Mouse (Mus musculus): ENCODE results near the gene Flg. TPM values are rescaled to one million over a fixed set of nuclear protein-coding genes. Genes with fewer than 3 reads are reported as not detected.

Gene Flg
- total and polyA plus RNA-seq, 2 experiments from 2014 or later: not detected

DNA sequence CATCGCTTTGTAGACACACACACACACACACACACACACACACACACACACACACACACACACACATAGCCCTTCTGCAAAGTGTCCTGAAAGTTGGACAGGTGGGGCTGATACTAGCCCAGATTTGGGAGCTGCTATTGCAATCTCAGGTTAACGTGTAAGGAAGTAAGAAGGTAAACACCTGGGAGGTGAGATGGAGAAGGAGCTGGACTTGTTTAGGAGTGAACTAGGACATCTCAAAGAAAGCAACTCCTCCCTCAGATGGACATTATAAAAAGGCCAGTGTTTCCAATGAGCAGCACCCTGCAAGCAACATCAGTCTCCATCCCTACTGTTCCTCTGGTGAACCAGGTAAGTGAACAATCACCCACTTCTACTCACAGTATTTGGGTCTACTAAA lies 46.1 kb downstream of the Flg start, which contains the start of gene Hrnr:
Gene Hrnr (plus strand): TSS at position 301 of the 400 bp plus-strand sequence.
- no peak for TF ChIP-seq CTCF (IDR thresholded peaks at IDR 0.05; ENCODE audit: low read depth)
- H3K27ac ChIP-seq: no peak within 1 kb of the TSS
- WGBS: 68% methylated on average over 2 of the region's 2 CpGs

DNA sequence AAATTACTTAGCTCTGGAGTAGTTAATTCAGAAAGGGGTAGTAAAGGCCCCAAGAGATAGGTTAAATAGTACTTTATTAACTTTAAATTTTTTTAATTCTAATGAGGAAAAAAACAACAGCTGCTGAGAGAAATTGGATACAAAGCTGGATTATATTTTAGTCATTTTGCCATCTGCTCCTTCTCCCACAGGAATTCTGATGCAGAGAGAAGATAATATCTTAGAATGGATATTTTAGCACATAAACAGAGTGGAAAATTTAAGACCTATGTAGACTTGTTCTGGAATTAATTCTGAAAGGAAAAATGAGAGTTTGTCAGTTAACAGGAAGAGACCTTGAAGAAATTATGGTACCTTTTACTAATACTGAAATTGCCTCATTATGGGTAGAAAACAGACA lies 64.4 kb downstream of the Flg start:
- Histone ChIP-seq H3K4me3 (ENCODE audit: low read length) (no peak overlapping the region), H3K27ac (no peak overlapping the region), H3K36me3 (ENCODE audit: insufficient read depth, low read length) (no peaks in the 10 kb centered on the region), H3K9ac (replicated peaks; ENCODE audit: low read length) (no peak overlapping the region), H3K4me2 (ENCODE audit: low read depth, low read length) (no peak overlapping the region), H3K9me3 (ENCODE audit: low read length) (no peaks in the 10 kb centered on the region), H3K4me1 (ENCODE audit: insufficient read depth, low read length) (no peaks in the 10 kb centered on the region), H3K27me3 (ENCODE audit: insufficient read depth, low read length) (no peaks in the 10 kb centered on the region)
- TF ChIP-seq CTCF (IDR thresholded peaks at IDR 0.05; ENCODE audit: low read depth): no peak
- DNase-seq (ENCODE audit: low spot score): peak; percentile 30
- ATAC-seq: no peak

More for the DNA sequence above, 46.1 kb downstream of the Flg start, which contains the start of gene Hrnr:
- H3K4me2 ChIP-seq (ENCODE audit: low read depth, low read length): no peak within 1 kb of the TSS
- no peaks in the 10 kb centered on the region for H3K36me3 ChIP-seq (ENCODE audit: insufficient read depth, low read length)
- H3K4me3 ChIP-seq (ENCODE audit: low read length): no peak within 1 kb of the TSS
- no peak within 1 kb of the TSS for H3K9ac ChIP-seq (replicated peaks; ENCODE audit: low read length)
- DNase-seq (ENCODE audit: low spot score) (no peak), ATAC-seq (no peak)
- no peaks in the 10 kb centered on the region for H3K27me3 ChIP-seq (ENCODE audit: insufficient read depth, low read length)
- H3K4me1 ChIP-seq (ENCODE audit: insufficient read depth, low read length): no peaks in the 10 kb centered on the region
- no peaks in the 10 kb centered on the region for H3K9me3 ChIP-seq (ENCODE audit: low read length)

DNA sequence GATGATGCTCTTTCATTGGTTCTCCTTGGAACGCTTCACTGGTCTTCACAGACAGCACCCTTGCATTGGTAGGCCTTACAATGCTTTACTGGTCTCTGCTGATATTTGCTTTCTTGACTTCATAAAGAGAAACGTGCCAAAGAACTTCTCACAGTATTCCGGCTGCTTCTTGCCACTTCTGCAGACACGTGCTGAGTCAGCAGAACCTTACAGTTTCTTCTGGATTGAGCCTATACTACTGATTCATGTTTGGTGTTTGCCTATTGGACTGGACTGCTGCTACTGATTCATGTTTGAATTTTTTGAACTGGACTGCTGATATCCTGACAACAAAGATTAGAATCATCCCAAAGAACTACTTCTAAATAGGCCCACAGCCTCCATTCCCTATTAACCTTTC lies 66.7 kb downstream of the Flg start:
- Histone ChIP-seq H3K27me3 (ENCODE audit: insufficient read depth, low read length) (no peaks in the 10 kb centered on the region), H3K4me2 (ENCODE audit: low read depth, low read length) (no peak overlapping the region), H3K4me1 (ENCODE audit: insufficient read depth, low read length) (no peaks in the 10 kb centered on the region), H3K36me3 (ENCODE audit: insufficient read depth, low read length) (no peaks in the 10 kb centered on the region), H3K9ac (replicated peaks; ENCODE audit: low read length) (no peak overlapping the region), H3K4me3 (ENCODE audit: low read length) (no peak overlapping the region), H3K9me3 (ENCODE audit: low read length) (no peaks in the 10 kb centered on the region), H3K27ac (no peak overlapping the region)
- no peak for TF ChIP-seq CTCF (IDR thresholded peaks at IDR 0.05; ENCODE audit: low read depth)
- 91% methylated on average over 4 of the region's 4 CpGs for WGBS
- ATAC-seq: no peak
- DNase-seq (ENCODE audit: low spot score): no peak

Other genes starting within 250 kb of the Flg start
- gene Gm4858, start 204.7 kb upstream of the Flg start, total RNA-seq (2014; rRNA removed): not detected in 2 replicates
- gene Gm4858, start 204.7 kb upstream of the Flg start, polyA plus RNA-seq (2015; fragmentation: Nextera tagmentation; extraction: Ambion mirVana): not detected in 2 replicates
- not detected in 2 replicates for gene Crnn, start 128.7 kb upstream of the Flg start, total RNA-seq (2014; rRNA removed)
- gene Crnn, start 128.7 kb upstream of the Flg start, polyA plus RNA-seq (2015; fragmentation: Nextera tagmentation; extraction: Ambion mirVana): not detected in 2 replicates
- 0.05 TPM in 1 of 2 replicates, not detected in the other for gene Flg2, start 76.2 kb upstream of the Flg start, total RNA-seq (2014; rRNA removed)
- not detected in 2 replicates for gene Flg2, start 76.2 kb upstream of the Flg start, polyA plus RNA-seq (2015; fragmentation: Nextera tagmentation; extraction: Ambion mirVana)
- not detected in 2 replicates for gene Hrnr, start 46.2 kb downstream of the Flg start, total RNA-seq (2014; rRNA removed)
- not detected in 2 replicates for gene Hrnr, start 46.2 kb downstream of the Flg start, polyA plus RNA-seq (2015; fragmentation: Nextera tagmentation; extraction: Ambion mirVana)
- 0.05 TPM in 1 of 2 replicates, not detected in the other for gene Rptn, start 120.2 kb downstream of the Flg start, total RNA-seq (2014; rRNA removed)
- gene Rptn, start 120.2 kb downstream of the Flg start, polyA plus RNA-seq (2015; fragmentation: Nextera tagmentation; extraction: Ambion mirVana): not detected in 2 replicates
- 0.11 and 0.21 TPM in 2 replicates for gene Tchh, start 168.8 kb downstream of the Flg start, total RNA-seq (2014; rRNA removed)
- gene Tchh, start 168.8 kb downstream of the Flg start, polyA plus RNA-seq (2015; fragmentation: Nextera tagmentation; extraction: Ambion mirVana): 2.0 and 2.5 TPM in 2 replicates
- gene Tchhl1, start 195.2 kb downstream of the Flg start, total RNA-seq (2014; rRNA removed): not detected in 2 replicates
- gene Tchhl1, start 195.2 kb downstream of the Flg start, polyA plus RNA-seq (2015; fragmentation: Nextera tagmentation; extraction: Ambion mirVana): not detected in 2 replicates
- 9.7 and 16.4 TPM in 2 replicates for gene S100a11, start 247.0 kb downstream of the Flg start, total RNA-seq (2014; rRNA removed)
- 234 and 235 TPM in 2 replicates for gene S100a11, start 247.0 kb downstream of the Flg start, polyA plus RNA-seq (2015; fragmentation: Nextera tagmentation; extraction: Ambion mirVana)